Comparison of ENCODE assay signal across 12 mouse cellular contexts in genomic region chr7:24437981-24438380, GRCm38 (mm10). TPM values are rescaled to one million over a fixed set of nuclear protein-coding genes. Genes with fewer than 3 reads are reported as not detected.
A peak's percentile ranks its signal among the peaks of the same experiment; 100 is the strongest.
DNase-seq lines count a peak whose midpoint lies in the region; ATAC-seq lines count a peak whose summit lies in the region.
"Had no signal": no experiment of that assay in that cellular context is flagged by ENCODE, and none has a peak within 500 bp of the region (broad histone marks: within the 10 kb centered on the region; RNA-seq: fewer than 3 reads in every experiment).

No protein-coding gene starts in this region.

- peaks cover 11% of the 10 kb centered on the region for H3K27me3 ChIP-seq in heart, embryonic 14.5 days (ENCODE audit: control insufficient read depth, insufficient read depth, low read length)
- peaks cover 12% of the 10 kb centered on the region for H3K27me3 ChIP-seq in forebrain, embryonic 10.5 days (ENCODE audit: poor library complexity, severe bottlenecking)

- intact Hi-C loops in heart, postnatal 36 days (cut with DNase I): no loop called here

- no peak overlapping the region for H3K4me3 ChIP-seq in heart, embryonic 14.5 days (ENCODE audit: control insufficient read depth in 1 of 2, insufficient read depth in 1 of 2, low read depth in 1 of 2, low read length in 2 of 2)
- H3K4me3 ChIP-seq in forebrain, embryonic 10.5 days: no peak overlapping the region
- H3K4me3 ChIP-seq: limb, embryonic 13.5 days had no signal

- ATAC-seq in heart, embryonic 14.5 days (ENCODE audit: insufficient number of reproducible peaks, insufficient read depth, low FRiP score, low read depth): no peak
- ATAC-seq: midbrain, embryonic 16.5 days had no signal

- H3K36me3 ChIP-seq in heart, embryonic 14.5 days (ENCODE audit: control insufficient read depth, insufficient read depth, low read length): no peaks in the 10 kb centered on the region
- no peaks in the 10 kb centered on the region for H3K36me3 ChIP-seq in forebrain, embryonic 10.5 days (replicated peaks)
- H3K36me3 ChIP-seq: limb, embryonic 13.5 days had no signal

- H3K27ac ChIP-seq in heart, embryonic 14.5 days (replicated peaks in 1 of 2; ENCODE audit: control insufficient read depth in 1 of 2, insufficient read depth in 1 of 2, low read depth in 2 of 2, low read length in 2 of 2): peak overlapping the region; percentile 31 to 60; a peak in 3 of 4 replicates
- H3K27ac ChIP-seq in forebrain, embryonic 10.5 days: no peak overlapping the region
- H3K27ac ChIP-seq: limb, embryonic 13.5 days had no signal

- DNase-seq in heart, postnatal 36 days: no peak
- DNase-seq in cerebellum, adult 9-11 months: peak; percentile 69
- DNase-seq in gastrocnemius, adult 8-10 months (ENCODE audit: low spot score in 2 of 2): peak; percentile 21 to 24
- DNase-seq in right cerebral cortex, adult 18-20 months: peak; percentile 71
- DNase-seq in adrenal gland, adult 2 months: no peak
- DNase-seq in forebrain, embryonic 10.5 days (ENCODE audit: extremely low spot score, low spot score): no peak
- DNase-seq in T-cell, adult 2 months (ENCODE audit: low spot score): no peak
- DNase-seq: adrenal gland, postnatal 36 days had no signal

- 31% methylated on average over 10 of the region's 10 CpGs for WGBS in heart, embryonic 14.5 days
- 83% methylated on average over 10 of the region's 10 CpGs for WGBS in forebrain, embryonic 10.5 days

- no peaks in the 10 kb centered on the region for H3K9me3 ChIP-seq in heart, embryonic 14.5 days (ENCODE audit: control insufficient read depth, low read length)
- peaks cover 5% of the 10 kb centered on the region for H3K9me3 ChIP-seq in forebrain, embryonic 10.5 days
- H3K9me3 ChIP-seq: limb, embryonic 13.5 days had no signal

- no peak overlapping the region for H3K9ac ChIP-seq in heart, embryonic 14.5 days (ENCODE audit: low read length)
- H3K9ac ChIP-seq: limb, embryonic 13.5 days had no signal

- H3K4me1 ChIP-seq in heart, embryonic 14.5 days (ENCODE audit: control insufficient read depth in 2 of 2, insufficient read depth in 2 of 2, low read length in 2 of 2): peaks cover 6 to 8% of the 10 kb centered on the region in 2 experiments; a peak in 2 of 4 replicates
- 0 out of 2 replicates have a peak, but pooled peaks cover 3% of the 10 kb centered on the region for H3K4me1 ChIP-seq in forebrain, embryonic 10.5 days
- H3K4me1 ChIP-seq: limb, embryonic 13.5 days had no signal

- H3K4me2 ChIP-seq in heart, embryonic 14.5 days (ENCODE audit: low read length): peak overlapping the region; percentile 5; the same call in 1 of the 2 replicates
- H3K4me2 ChIP-seq: limb, embryonic 13.5 days had no signal

RNA-seq across cellular contexts. Expression of gene Irgc1, which starts 14.1 kb away (rescaled TPM):
- not detected in 2 replicates for polyA plus RNA-seq in heart, embryonic 14.5 days (2014; fragmentation: Nextera tagmentation; extraction: Ambion mirVana)
- not detected for total RNA-seq in heart, postnatal 36 days (2021)
- not detected for total RNA-seq in gastrocnemius, adult 8-10 months (2022)
- not detected for total RNA-seq in adrenal gland, adult 2 months (2021)
- polyA plus RNA-seq in adrenal gland, adult 2 months (2012; rRNA removed): 0.19 TPM in 1 of 2 replicates, not detected in the other
- polyA plus RNA-seq in forebrain, embryonic 10.5 days (2016; fragmentation: Nextera tagmentation; extraction: Ambion mirVana): not detected in 2 replicates
- total RNA-seq: adrenal gland, postnatal 36 days; CH12.LX had no signal
- polyA plus RNA-seq: limb, embryonic 13.5 days; midbrain, embryonic 16.5 days had no signal

RNA-seq across cellular contexts. Expression of gene Plaur, which starts 24.3 kb away (rescaled TPM):
- 7.9 and 8.2 TPM in 2 replicates for polyA plus RNA-seq in heart, embryonic 14.5 days (2014; fragmentation: Nextera tagmentation; extraction: Ambion mirVana)
- 1 to 10 TPM; 1.9 to 3.3 TPM for total RNA-seq in heart, postnatal 36 days (2021)
- total RNA-seq in gastrocnemius, adult 8-10 months (2022): under 1 TPM; 0.41 to 0.92 (median 0.63) TPM
- total RNA-seq in adrenal gland, adult 2 months (2021): 10 to 100 TPM in 1 of 2 experiments, 1 to 10 TPM in 1; 9.5 to 10.8 TPM
- 15.5 and 18.0 TPM in 2 replicates for polyA plus RNA-seq in adrenal gland, adult 2 months (2012; rRNA removed)
- polyA plus RNA-seq in forebrain, embryonic 10.5 days (2016; fragmentation: Nextera tagmentation; extraction: Ambion mirVana): 1.1 and 1.3 TPM in 2 replicates

RNA-seq across cellular contexts. Expression of gene Smg9, which starts 38.6 kb away (rescaled TPM):
- 18.4 and 20.7 TPM in 2 replicates for polyA plus RNA-seq in heart, embryonic 14.5 days (2014; fragmentation: Nextera tagmentation; extraction: Ambion mirVana)
- 1 to 10 TPM; 7.1 to 9.6 TPM for total RNA-seq in heart, postnatal 36 days (2021)
- total RNA-seq in gastrocnemius, adult 8-10 months (2022): 10 to 100 TPM in 2 of 4 experiments, 1 to 10 TPM in 2; 8.8 to 10.4 (median 9.9) TPM
- total RNA-seq in adrenal gland, adult 2 months (2021): 10 to 100 TPM; 19.7 to 20.2 TPM
- polyA plus RNA-seq in adrenal gland, adult 2 months (2012; rRNA removed): 45.8 and 46.0 TPM in 2 replicates
- 26.5 and 28.5 TPM in 2 replicates for polyA plus RNA-seq in forebrain, embryonic 10.5 days (2016; fragmentation: Nextera tagmentation; extraction: Ambion mirVana)

RNA-seq across cellular contexts. Expression of gene Cadm4, which starts 43.8 kb away (rescaled TPM):
- 0.46 and 0.47 TPM in 2 replicates for polyA plus RNA-seq in heart, embryonic 14.5 days (2014; fragmentation: Nextera tagmentation; extraction: Ambion mirVana)
- total RNA-seq in heart, postnatal 36 days (2021): 10 to 100 TPM; 13.1 to 13.6 TPM
- 1 to 10 TPM in 3 of 4 experiments, under 1 TPM in 1; 0.87 to 3.6 (median 1.8) TPM for total RNA-seq in gastrocnemius, adult 8-10 months (2022)
- total RNA-seq in adrenal gland, adult 2 months (2021): 1 to 10 TPM; 1.7 to 4.7 TPM
- 6.6 and 7.5 TPM in 2 replicates for polyA plus RNA-seq in adrenal gland, adult 2 months (2012; rRNA removed)
- polyA plus RNA-seq in forebrain, embryonic 10.5 days (2016; fragmentation: Nextera tagmentation; extraction: Ambion mirVana): 9.3 and 10.0 TPM in 2 replicates

Comparison
In these comparisons a context has a peak if more than half of its experiments do, and no peak if none do; other contexts are left out.
1. DNase-seq: peak in cerebellum, adult 9-11 months (single experiment), gastrocnemius, adult 8-10 months (2 of 2) and right cerebral cortex, adult 18-20 months (single experiment); none in heart, postnatal 36 days (0 of 2), adrenal gland, adult 2 months (single experiment), forebrain, embryonic 10.5 days (single experiment) and T-cell, adult 2 months (single experiment).